ENCODE assay signal across 16 mouse cellular contexts in the genomic region with DNA sequence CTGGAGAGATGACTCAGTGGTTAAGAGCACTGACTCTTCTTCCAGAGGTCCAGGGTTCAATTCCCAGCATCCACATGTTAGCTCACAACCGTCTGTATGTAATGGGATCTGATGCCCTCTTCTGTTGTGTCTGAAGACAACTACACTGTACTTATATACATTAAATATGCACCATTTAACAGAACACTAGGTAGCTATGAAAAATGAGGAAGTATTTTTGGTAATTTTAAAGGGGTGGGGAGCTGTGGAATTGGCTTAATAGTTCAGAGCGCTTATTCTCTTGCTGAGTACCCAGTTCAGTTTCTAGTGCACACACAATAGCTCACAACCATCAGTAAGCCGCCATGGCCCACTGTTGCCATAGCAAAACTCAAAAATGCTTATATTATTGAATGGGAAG.
"Had no signal": no experiment of that assay in that cellular context is flagged by ENCODE, and none has a peak within 500 bp of the region (broad histone marks: within the 10 kb centered on the region; RNA-seq: fewer than 3 reads in every experiment).

No protein-coding gene starts in this region.

- DNase-seq: retina, postnatal 1 day; right cerebral cortex, adult 18-20 months; right cerebral cortex, postnatal 14 days; right cerebral cortex, postnatal 25 days; spleen, adult 18-20 months; thymus, adult 18-20 months; thymus, adult 2 months; thymus, postnatal 14 days; thymus, postnatal 25 days; thymus, postnatal 36 days; thymus, postnatal 4 days had no signal

- H3K4me3 ChIP-seq: neural tube, embryonic 12.5 days; neural tube, embryonic 13.5 days; neural tube, embryonic 15.5 days; stomach, embryonic 15.5 days had no signal

- H3K9me3 ChIP-seq: neural tube, embryonic 12.5 days; neural tube, embryonic 13.5 days; neural tube, embryonic 15.5 days; stomach, embryonic 15.5 days had no signal

- H3K4me2 ChIP-seq: neural tube, embryonic 12.5 days; neural tube, embryonic 13.5 days; neural tube, embryonic 15.5 days; stomach, embryonic 15.5 days had no signal

- H3K36me3 ChIP-seq: neural tube, embryonic 12.5 days; neural tube, embryonic 13.5 days; neural tube, embryonic 15.5 days; stomach, embryonic 15.5 days had no signal

- H3K9ac ChIP-seq: neural tube, embryonic 12.5 days; neural tube, embryonic 13.5 days; neural tube, embryonic 15.5 days; stomach, embryonic 15.5 days had no signal

- H3K27me3 ChIP-seq: neural tube, embryonic 12.5 days; neural tube, embryonic 13.5 days; neural tube, embryonic 15.5 days; stomach, embryonic 15.5 days had no signal

- H3K27ac ChIP-seq: neural tube, embryonic 12.5 days; neural tube, embryonic 13.5 days; neural tube, embryonic 15.5 days; stomach, embryonic 15.5 days; stomach, postnatal 0 days had no signal
